Mouse (Mus musculus): Measurements from ENCODE around the gene Plekha7. TPM values are rescaled to one million over a fixed set of nuclear protein-coding genes. Genes with fewer than 3 reads are reported as not detected.

Gene Plekha7
- total RNA-seq, 1 experiment, result 38.0 TPM

GRCm38 (mm10) chr7:116192096-116192595, 116.0 kb downstream of the Plekha7 start:
- Histone ChIP-seq H3K9ac (ENCODE audit: insufficient read depth, low read depth, low read length, poor library complexity, severe bottlenecking) (no peak overlapping the region), H3K4me1 (ENCODE audit: control insufficient read depth in 2 of 2, insufficient read depth in 2 of 2, low read length in 2 of 2, poor library complexity in 1 of 2) (peaks cover 2 to 20% of the 10 kb centered on the region in 2 experiments; a peak in 2 of 4 replicates), H3K27ac (ENCODE audit: insufficient read depth, low read depth, low read length, poor library complexity, severe bottlenecking) (no peak overlapping the region), H3K9me3 (ENCODE audit: control insufficient read depth, insufficient read depth, low read depth, low read length) (no peaks in the 10 kb centered on the region), H3K36me3 (ENCODE audit: control insufficient read depth, insufficient read depth, low read length, poor library complexity, severe bottlenecking) (peaks cover 11% of the 10 kb centered on the region; the same call in 1 of the 2 replicates), H3K4me3 (ENCODE audit: insufficient read depth in 1 of 2, low read depth in 1 of 2, low read length in 2 of 2, poor library complexity in 1 of 2, severe bottlenecking in 1 of 2) (no peak overlapping the region)
- TF ChIP-seq ZNF384 (IDR thresholded peaks at IDR 0.05; ENCODE audit: low read depth, low read length) (no peak), HCFC1 (IDR thresholded peaks at IDR 0.05; ENCODE audit: borderline replicate concordance, insufficient read depth, low read length) (no peak), MAFK (IDR thresholded peaks at IDR 0.05; ENCODE audit: insufficient read depth, low read depth, low read length) (no peak), ZC3H11A (IDR thresholded peaks at IDR 0.05; ENCODE audit: borderline replicate concordance, low read depth, low read length) (no peak), CHD2 (IDR thresholded peaks at IDR 0.05; ENCODE audit: low read depth, low read length) (no peak)
- DNase-seq (ENCODE audit: low read depth, low spot score), result no peak
- in situ Hi-C loops (cut with MboI; ENCODE audit: low sequenced_read_pairs in 2 of 2, unreplicated experiment in 2 of 2), result no loop called here

GRCm38 (mm10) chr7:116191138-116191537, 117.0 kb downstream of the Plekha7 start:
- no peak overlapping the region for H3K4me3 ChIP-seq (ENCODE audit: insufficient read depth in 1 of 2, low read depth in 1 of 2, low read length in 2 of 2, poor library complexity in 1 of 2, severe bottlenecking in 1 of 2)
- in situ Hi-C loops (cut with MboI; ENCODE audit: low sequenced_read_pairs in 2 of 2, unreplicated experiment in 2 of 2), result no loop called here
- no peaks in the 10 kb centered on the region for H3K9me3 ChIP-seq (ENCODE audit: control insufficient read depth, insufficient read depth, low read depth, low read length)
- no peak for DNase-seq (ENCODE audit: low read depth, low spot score)
- peaks cover 2 to 17% of the 10 kb centered on the region in 2 experiments; a peak in 2 of 4 replicates for H3K4me1 ChIP-seq (ENCODE audit: control insufficient read depth in 2 of 2, insufficient read depth in 2 of 2, low read length in 2 of 2, poor library complexity in 1 of 2)
- TF ChIP-seq ZNF384 (IDR thresholded peaks at IDR 0.05; ENCODE audit: low read depth, low read length) (no peak), MAFK (IDR thresholded peaks at IDR 0.05; ENCODE audit: insufficient read depth, low read depth, low read length) (no peak), CHD2 (IDR thresholded peaks at IDR 0.05; ENCODE audit: low read depth, low read length) (no peak), HCFC1 (IDR thresholded peaks at IDR 0.05; ENCODE audit: borderline replicate concordance, insufficient read depth, low read length) (no peak), ZC3H11A (IDR thresholded peaks at IDR 0.05; ENCODE audit: borderline replicate concordance, low read depth, low read length) (no peak)
- H3K9ac ChIP-seq (ENCODE audit: insufficient read depth, low read depth, low read length, poor library complexity, severe bottlenecking), result no peak overlapping the region
- H3K36me3 ChIP-seq (ENCODE audit: control insufficient read depth, insufficient read depth, low read length, poor library complexity, severe bottlenecking), result peaks cover 14% of the 10 kb centered on the region; the same call in 1 of the 2 replicates
- H3K27ac ChIP-seq (ENCODE audit: insufficient read depth, low read depth, low read length, poor library complexity, severe bottlenecking), result no peak overlapping the region

GRCm38 (mm10) chr7:116189708-116190107, 118.5 kb downstream of the Plekha7 start:
- no peak for DNase-seq (ENCODE audit: low read depth, low spot score)
- H3K27ac ChIP-seq (ENCODE audit: insufficient read depth, low read depth, low read length, poor library complexity, severe bottlenecking), result no peak overlapping the region
- in situ Hi-C loops (cut with MboI; ENCODE audit: low sequenced_read_pairs in 2 of 2, unreplicated experiment in 2 of 2), result no loop called here
- H3K4me1 ChIP-seq (ENCODE audit: control insufficient read depth in 2 of 2, insufficient read depth in 2 of 2, low read length in 2 of 2, poor library complexity in 1 of 2), result peaks cover 2 to 22% of the 10 kb centered on the region in 2 experiments; a peak in 2 of 4 replicates
- no peak overlapping the region for H3K4me3 ChIP-seq (ENCODE audit: insufficient read depth in 1 of 2, low read depth in 1 of 2, low read length in 2 of 2, poor library complexity in 1 of 2, severe bottlenecking in 1 of 2)
- no peaks in the 10 kb centered on the region for H3K9me3 ChIP-seq (ENCODE audit: control insufficient read depth, insufficient read depth, low read depth, low read length)
- H3K36me3 ChIP-seq (ENCODE audit: control insufficient read depth, insufficient read depth, low read length, poor library complexity, severe bottlenecking), result peaks cover 14% of the 10 kb centered on the region; the same call in 1 of the 2 replicates
- no peak overlapping the region for H3K9ac ChIP-seq (ENCODE audit: insufficient read depth, low read depth, low read length, poor library complexity, severe bottlenecking)
- TF ChIP-seq MAFK (IDR thresholded peaks at IDR 0.05; ENCODE audit: insufficient read depth, low read depth, low read length), result no peak
- TF ChIP-seq HCFC1 (IDR thresholded peaks at IDR 0.05; ENCODE audit: borderline replicate concordance, insufficient read depth, low read length), result no peak
- no peak for TF ChIP-seq ZNF384 (IDR thresholded peaks at IDR 0.05; ENCODE audit: low read depth, low read length)
- TF ChIP-seq ZC3H11A (IDR thresholded peaks at IDR 0.05; ENCODE audit: borderline replicate concordance, low read depth, low read length), result no peak
- TF ChIP-seq CHD2 (IDR thresholded peaks at IDR 0.05; ENCODE audit: low read depth, low read length), result no peak

- in situ Hi-C loops (cut with MboI; ENCODE audit: low sequenced_read_pairs in 2 of 2, unreplicated experiment in 2 of 2), result no loop called here
- no peaks in the 10 kb centered on the region for H3K9me3 ChIP-seq (ENCODE audit: control insufficient read depth, insufficient read depth, low read depth, low read length)
- no peak overlapping the region for H3K27ac ChIP-seq (ENCODE audit: insufficient read depth, low read depth, low read length, poor library complexity, severe bottlenecking)
- peaks cover 14% of the 10 kb centered on the region; the same call in 1 of the 2 replicates for H3K36me3 ChIP-seq (ENCODE audit: control insufficient read depth, insufficient read depth, low read length, poor library complexity, severe bottlenecking)
- H3K9ac ChIP-seq (ENCODE audit: insufficient read depth, low read depth, low read length, poor library complexity, severe bottlenecking), result no peak overlapping the region
- DNase-seq (ENCODE audit: low read depth, low spot score), result no peak
- no peak overlapping the region for H3K4me3 ChIP-seq (ENCODE audit: insufficient read depth in 1 of 2, low read depth in 1 of 2, low read length in 2 of 2, poor library complexity in 1 of 2, severe bottlenecking in 1 of 2)
- TF ChIP-seq ZC3H11A (IDR thresholded peaks at IDR 0.05; ENCODE audit: borderline replicate concordance, low read depth, low read length), result no peak
- TF ChIP-seq MAFK (IDR thresholded peaks at IDR 0.05; ENCODE audit: insufficient read depth, low read depth, low read length), result no peak
- no peak for TF ChIP-seq CHD2 (IDR thresholded peaks at IDR 0.05; ENCODE audit: low read depth, low read length)
- no peak for TF ChIP-seq ZNF384 (IDR thresholded peaks at IDR 0.05; ENCODE audit: low read depth, low read length)
- no peak for TF ChIP-seq HCFC1 (IDR thresholded peaks at IDR 0.05; ENCODE audit: borderline replicate concordance, insufficient read depth, low read length)
- peaks cover 2 to 30% of the 10 kb centered on the region in 2 experiments; a peak in 2 of 4 replicates for H3K4me1 ChIP-seq (ENCODE audit: control insufficient read depth in 2 of 2, insufficient read depth in 2 of 2, low read length in 2 of 2, poor library complexity in 1 of 2)
Measured at GRCm38 (mm10) chr7:116188391-116188790, 119.8 kb downstream of the Plekha7 start.

Measured in ES-E14 (cell line).